In genomic region chr4:32001498-32001897, GRCm38 (mm10) we compare ENCODE assay signal across 25 mouse cellular contexts.
"Had no signal": no experiment of that assay in that cellular context is flagged by ENCODE, and none has a peak within 500 bp of the region (broad histone marks: within the 10 kb centered on the region; RNA-seq: fewer than 3 reads in every experiment).

No protein-coding gene starts in this region.

- H3K4me2 ChIP-seq: heart, embryonic 12.5 days; hindbrain, embryonic 12.5 days; hindbrain, embryonic 14.5 days; kidney, embryonic 15.5 days; limb, embryonic 13.5 days; limb, embryonic 15.5 days; liver, embryonic 12.5 days had no signal

- H3K9ac ChIP-seq: heart, embryonic 12.5 days; hindbrain, embryonic 12.5 days; hindbrain, embryonic 14.5 days; kidney, embryonic 15.5 days; limb, embryonic 13.5 days; limb, embryonic 15.5 days; liver, embryonic 12.5 days; liver, embryonic 14.5 days had no signal

- H3K4me3 ChIP-seq: heart, embryonic 10.5 days; heart, embryonic 12.5 days; hindbrain, embryonic 12.5 days; kidney, embryonic 15.5 days; layer of hippocampus, adult 2 months; limb, embryonic 13.5 days; limb, embryonic 15.5 days; liver, embryonic 12.5 days had no signal

- H3K27me3 ChIP-seq: heart, embryonic 12.5 days; hindbrain, embryonic 12.5 days; kidney, embryonic 15.5 days; limb, embryonic 13.5 days; limb, embryonic 15.5 days; liver, embryonic 12.5 days had no signal

- DNase-seq: gastrocnemius, postnatal 14 days; gastrocnemius, postnatal 36 days; heart, adult 18-20 months; heart, postnatal 10 days; heart, postnatal 36 days; kidney, adult 11 months; kidney, adult 2 months; kidney, adult 9 months; kidney, postnatal 10 days; kidney, postnatal 25 days; kidney, postnatal 4 days; layer of hippocampus, postnatal 36 days; left cerebral cortex, postnatal 4 days had no signal

- H3K4me1 ChIP-seq: heart, embryonic 10.5 days; hindbrain, embryonic 12.5 days; kidney, embryonic 15.5 days; limb, embryonic 13.5 days; limb, embryonic 15.5 days; liver, embryonic 12.5 days had no signal

- ATAC-seq: hindbrain, postnatal 0 days; intestine, embryonic 16.5 days; liver, embryonic 12.5 days had no signal

- H3K9me3 ChIP-seq: heart, embryonic 10.5 days; heart, embryonic 12.5 days; hindbrain, embryonic 12.5 days; kidney, embryonic 15.5 days; limb, embryonic 13.5 days; limb, embryonic 15.5 days; liver, embryonic 12.5 days had no signal

- H3K27ac ChIP-seq: heart, embryonic 10.5 days; hindbrain, embryonic 12.5 days; hindbrain, embryonic 14.5 days; hindbrain, postnatal 0 days; kidney, embryonic 15.5 days; layer of hippocampus, adult 2 months; limb, embryonic 13.5 days; limb, embryonic 15.5 days; liver, embryonic 12.5 days; liver, embryonic 14.5 days had no signal
